Comparison of ENCODE assay signal across 36 mouse cellular contexts in the genomic region with DNA sequence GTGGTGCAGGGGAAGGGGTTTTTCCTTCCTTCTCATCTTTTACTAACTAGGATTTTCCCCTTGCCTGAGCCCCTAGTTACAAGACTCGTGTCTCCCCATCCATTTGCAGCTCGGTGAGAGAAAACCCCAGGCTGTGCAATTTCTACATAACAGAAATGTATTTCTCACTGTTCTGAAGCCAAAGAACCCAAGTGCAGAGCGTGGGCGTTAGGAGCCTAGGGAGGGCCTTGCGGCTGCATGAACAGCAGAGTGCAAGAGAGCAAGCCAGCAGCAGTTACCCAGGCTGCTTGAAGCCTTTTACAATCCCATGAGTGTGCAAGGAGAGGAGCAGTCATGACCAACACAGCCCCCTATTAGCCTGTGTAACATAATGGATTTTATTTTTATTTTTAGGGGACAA. TPM values are rescaled to one million over a fixed set of nuclear protein-coding genes. Genes with fewer than 3 reads are reported as not detected.
DNase-seq lines count a peak whose midpoint lies in the region.
"Had no signal": no experiment of that assay in that cellular context is flagged by ENCODE, and none has a peak within 500 bp of the region (broad histone marks: within the 10 kb centered on the region; RNA-seq: fewer than 3 reads in every experiment).

No protein-coding gene starts in this region.

- peak; percentile 26 to 72 for DNase-seq in frontal cortex, adult 2 months (ENCODE audit: extremely low spot score in 1 of 2, low spot score in 1 of 2)
- DNase-seq in frontal cortex, postnatal 14 days (ENCODE audit: low spot score in 2 of 2) = no peak
- DNase-seq in layer of hippocampus, adult 9-11 months = peak; percentile 36
- DNase-seq in layer of hippocampus, adult 9-10 months (ENCODE audit: low spot score) = no peak
- peak; percentile 69 for DNase-seq in right cerebral cortex, adult 18-20 months
- DNase-seq in right cerebral cortex, postnatal 25 days = no peak
- no peak for DNase-seq in adrenal gland, adult (ENCODE audit: inconsistent age in 2 of 2, low spot score in 1 of 2)
- DNase-seq: adrenal gland, postnatal 10 days; cerebellum, adult 11 months; cerebellum, adult 9-10 months; cerebellum, postnatal 36 days; gastrocnemius, postnatal 14 days; heart, adult 18-20 months; heart, postnatal 4 days; kidney, adult 9 months; kidney, postnatal 10 days; lung, adult 2 months; lung, postnatal 10 days; spleen, adult 18-20 months; thymus, adult 18-20 months; thymus, postnatal 25 days had no signal

RNA-seq across cellular contexts. Expression of a gene that starts 6.0 kb away (rescaled TPM):
- 11.4 and 12.2 TPM in 2 replicates for polyA plus RNA-seq in frontal cortex, adult 2 months (2012; rRNA removed)

RNA-seq across cellular contexts. Expression of a gene that starts 6.8 kb away (rescaled TPM):
- polyA plus RNA-seq in frontal cortex, adult 2 months (2012; rRNA removed) = 0.06 TPM in 1 of 2 replicates, not detected in the other
- polyA plus RNA-seq: embryonic facial prominence, embryonic 11.5 days; forebrain, embryonic 13.5 days; G1E; heart, embryonic 11.5 days; heart, postnatal 0 days; hindbrain, embryonic 13.5 days; intestine, postnatal 0 days; large intestine, adult 2 months; limb, embryonic 10.5 days; limb, embryonic 15.5 days; liver, embryonic 14.5 days; macrophage; midbrain, embryonic 13.5 days; neural tube, embryonic 13.5 days; stomach, embryonic 16.5 days had no signal

RNA-seq across cellular contexts. Expression of a gene that starts 40.4 kb away (rescaled TPM):
- polyA plus RNA-seq in frontal cortex, adult 2 months (2012; rRNA removed) = 12.8 and 15.5 TPM in 2 replicates
- polyA plus RNA-seq: embryonic facial prominence, embryonic 11.5 days; G1E; heart, postnatal 0 days; liver, embryonic 14.5 days; lung, adult 2 months; macrophage had no signal

RNA-seq across cellular contexts. Expression of a gene that starts 54.8 kb away (rescaled TPM):
- polyA plus RNA-seq in frontal cortex, adult 2 months (2012; rRNA removed) = 1.9 and 2.1 TPM in 2 replicates
- polyA plus RNA-seq: G1E; large intestine, adult 2 months; liver, embryonic 14.5 days; macrophage had no signal

Comparison
In these comparisons a context has a peak if more than half of its experiments do, and no peak if none do; other contexts are left out.
1. DNase-seq: peak in frontal cortex, adult 2 months (2 of 2), layer of hippocampus, adult 9-11 months (single experiment) and right cerebral cortex, adult 18-20 months (single experiment); none in frontal cortex, postnatal 14 days (0 of 2), layer of hippocampus, adult 9-10 months (single experiment), right cerebral cortex, postnatal 25 days (single experiment) and adrenal gland, adult (0 of 2).